12 mouse cellular contexts compared by ENCODE assay signal in genomic region chr6:66987643-66988042, GRCm38 (mm10). TPM values are rescaled to one million over a fixed set of nuclear protein-coding genes. Genes with fewer than 3 reads are reported as not detected.
DNase-seq lines count a peak whose midpoint lies in the region; ATAC-seq and TF ChIP-seq lines count a peak whose summit lies in the region.
"Had no signal": no experiment of that assay in that cellular context is flagged by ENCODE, and none has a peak within 500 bp of the region (broad histone marks: within the 10 kb centered on the region; RNA-seq: fewer than 3 reads in every experiment).

No protein-coding gene starts in this region.

- no peak for TF ChIP-seq EP300 in heart, postnatal 0 days (IDR thresholded peaks at IDR 0.05; ENCODE audit: low read depth)

- no peak overlapping the region for H3K9ac ChIP-seq in heart, postnatal 0 days (replicated peaks; ENCODE audit: low read depth, low read length)

- peak; percentile 62 for ATAC-seq in heart, postnatal 0 days (ENCODE audit: insufficient read depth, low read depth)
- ATAC-seq: forebrain, embryonic 14.5 days; Patski had no signal

- no peak for TF ChIP-seq POLR2A in kidney, adult 2 months (IDR thresholded peaks at IDR 0.05; ENCODE audit: low read depth, low read length)
- no peak for TF ChIP-seq POLR2A in embryonic fibroblast, embryonic 13.5 days (IDR thresholded peaks at IDR 0.05; ENCODE audit: low read depth, low read length)

- H3K4me2 ChIP-seq in heart, postnatal 0 days (ENCODE audit: low read depth, low read length): no peak overlapping the region

- peaks cover 32% of the 10 kb centered on the region for H3K4me1 ChIP-seq in kidney, adult 2 months (ENCODE audit: control insufficient read depth, insufficient read depth, low read length)
- peaks cover 24% of the 10 kb centered on the region for H3K4me1 ChIP-seq in embryonic fibroblast, embryonic 13.5 days (ENCODE audit: control insufficient read depth, insufficient read depth, low read length)
- H3K4me1 ChIP-seq in heart, postnatal 0 days (ENCODE audit: control insufficient read depth, insufficient read depth): peaks cover 9% of the 10 kb centered on the region

- H3K9me3 ChIP-seq in heart, postnatal 0 days (replicated peaks; ENCODE audit: control insufficient read depth, low read length): no peaks in the 10 kb centered on the region

- peak; percentile 58 for DNase-seq in kidney, postnatal 14 days
- no peak for DNase-seq in kidney, adult 2 months
- DNase-seq in heart, postnatal 0 days (ENCODE audit: low spot score): no peak
- peak; percentile 30 for DNase-seq in splenic B cell, adult 2 months (ENCODE audit: low read depth, low spot score)
- no peak for DNase-seq in frontal cortex, postnatal 25 days (ENCODE audit: low spot score in 2 of 2)
- DNase-seq in frontal cortex, postnatal 36 days (ENCODE audit: low spot score in 2 of 2): no peak
- DNase-seq in adrenal gland, postnatal 4 days (ENCODE audit: low spot score in 2 of 2): no peak

- no peak overlapping the region for H3K4me3 ChIP-seq in kidney, adult 2 months (ENCODE audit: insufficient read depth, low read depth, low read length)
- no peak overlapping the region for H3K4me3 ChIP-seq in embryonic fibroblast, embryonic 13.5 days (ENCODE audit: insufficient read depth, low read length)
- no peak overlapping the region for H3K4me3 ChIP-seq in heart, postnatal 0 days (ENCODE audit: low read depth, low read length)

- no peaks in the 10 kb centered on the region for H3K27me3 ChIP-seq in kidney, adult 2 months (replicated peaks; ENCODE audit: control insufficient read depth, insufficient read depth, low read length)
- no peaks in the 10 kb centered on the region for H3K27me3 ChIP-seq in heart, postnatal 0 days (ENCODE audit: control insufficient read depth, insufficient read depth, low read length)
- no peaks in the 10 kb centered on the region for H3K27me3 ChIP-seq in splenic B cell, adult 2 months (ENCODE audit: control insufficient read depth, insufficient read depth, low read length, poor library complexity, severe bottlenecking)
- H3K27me3 ChIP-seq: Patski had no signal

- H3K36me3 ChIP-seq in kidney, adult 2 months (ENCODE audit: control insufficient read depth, insufficient read depth, low read length): no peaks in the 10 kb centered on the region
- H3K36me3 ChIP-seq in heart, postnatal 0 days (replicated peaks; ENCODE audit: control insufficient read depth, insufficient read depth, low read length): no peaks in the 10 kb centered on the region
- no peaks in the 10 kb centered on the region; the same call in 1 of the 2 replicates for H3K36me3 ChIP-seq in splenic B cell, adult 2 months (ENCODE audit: control insufficient read depth, insufficient read depth, low read length, poor library complexity, severe bottlenecking)

- H3K27ac ChIP-seq in kidney, adult 2 months (ENCODE audit: insufficient read depth, low read depth, low read length): no peak overlapping the region; the same call in 1 of the 2 replicates
- peak overlapping the region; percentile 79 for H3K27ac ChIP-seq in embryonic fibroblast, embryonic 13.5 days (ENCODE audit: insufficient read depth, low read length)
- H3K27ac ChIP-seq in heart, postnatal 0 days (ENCODE audit: low read depth): no peak overlapping the region
- H3K27ac ChIP-seq: kidney, postnatal 0 days; macrophage had no signal

- 56% methylated on average over 3 of the region's 3 CpGs for WGBS in kidney, adult 2 months
- WGBS in heart, postnatal 0 days: 49% methylated on average over 3 of the region's 3 CpGs

- TF ChIP-seq CTCF in kidney, adult 2 months (conservative IDR thresholded peaks at IDR 0.05; ENCODE audit: insufficient read depth, insufficient read length, low read depth, low read length): no peak
- no peak for TF ChIP-seq CTCF in embryonic fibroblast, embryonic 13.5 days (IDR thresholded peaks at IDR 0.05; ENCODE audit: borderline replicate concordance, insufficient read depth, low read length)
- TF ChIP-seq CTCF in heart, postnatal 0 days (IDR thresholded peaks at IDR 0.05; ENCODE audit: low read depth): no peak

RNA-seq across cellular contexts. Expression of gene Gadd45a, which starts 49.6 kb away (rescaled TPM):
- 54.6 and 59.7 TPM in 2 replicates for polyA plus RNA-seq in kidney, adult 2 months (2012; rRNA removed)
- 59.5 and 69.2 TPM in 2 replicates for polyA plus RNA-seq in embryonic fibroblast, embryonic 13.5 days (2011; ENCODE audit: insufficient read length, low read depth, missing spikeins)
- 9.7 and 13.2 TPM in 2 replicates for total RNA-seq in heart, postnatal 0 days (2014; rRNA removed; ENCODE audit: low replicate concordance)
- 14.5 and 15.1 TPM in 2 replicates for polyA plus RNA-seq in heart, postnatal 0 days (2015; fragmentation: Nextera tagmentation; extraction: Ambion mirVana)
- 10 to 100 TPM; 18.1 to 21.9 TPM for total RNA-seq in adrenal gland, postnatal 4 days (2021)

Comparison
In these comparisons a context has a peak if more than half of its experiments do, and no peak if none do; other contexts are left out.
1. DNase-seq: peak in kidney, postnatal 14 days (single experiment) and splenic B cell, adult 2 months (single experiment); none in kidney, adult 2 months (single experiment), heart, postnatal 0 days (single experiment), frontal cortex, postnatal 25 days (0 of 2), frontal cortex, postnatal 36 days (0 of 2) and adrenal gland, postnatal 4 days (0 of 2).